Mouse (Mus musculus) cerebellum, postnatal 25 days (tissue): ENCODE measurements at regions not wholly inside any gene's neighbourhood (a gene's known extent, or its start where the extent isn't known, plus 50 kb on each side); places are given as distances from the start of the nearest gene placed in this dataset.
A peak's percentile ranks its signal among the peaks of the same experiment; 100 is the strongest.
"Not testable (repeated sequence)": the region's sequence is repeated elsewhere in the genome, so short reads cannot be mapped to it uniquely, and the experiment has no call there.

Experiments used
- DNase-seq, 2 experiments: peaks; one replicate each; pipeline ENCODE4 v3.0.0; 2021; ENCODE audit warnings: mixed read lengths in 2 of 2

DNA sequence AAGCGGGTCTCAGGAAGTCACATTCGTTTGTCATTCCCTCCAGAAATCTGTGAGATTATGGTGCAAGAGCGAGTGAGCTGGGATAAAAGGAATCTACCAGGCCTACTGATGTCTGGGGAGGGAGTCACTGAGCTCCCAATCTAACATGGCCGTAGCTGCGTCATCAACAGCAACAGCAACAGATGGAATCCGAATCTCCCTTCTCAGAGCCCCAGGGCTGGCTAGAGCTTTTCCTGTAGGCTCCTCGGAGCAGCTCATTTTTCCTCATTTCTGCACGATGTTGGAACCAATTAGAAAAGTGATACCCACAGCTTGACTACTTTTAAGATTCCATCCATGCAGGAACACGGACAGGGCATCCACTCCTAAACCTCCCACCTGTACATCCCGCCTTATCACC lies 243.7 kb upstream of the Pbx1 start:
- DNase-seq: no peak

DNA sequence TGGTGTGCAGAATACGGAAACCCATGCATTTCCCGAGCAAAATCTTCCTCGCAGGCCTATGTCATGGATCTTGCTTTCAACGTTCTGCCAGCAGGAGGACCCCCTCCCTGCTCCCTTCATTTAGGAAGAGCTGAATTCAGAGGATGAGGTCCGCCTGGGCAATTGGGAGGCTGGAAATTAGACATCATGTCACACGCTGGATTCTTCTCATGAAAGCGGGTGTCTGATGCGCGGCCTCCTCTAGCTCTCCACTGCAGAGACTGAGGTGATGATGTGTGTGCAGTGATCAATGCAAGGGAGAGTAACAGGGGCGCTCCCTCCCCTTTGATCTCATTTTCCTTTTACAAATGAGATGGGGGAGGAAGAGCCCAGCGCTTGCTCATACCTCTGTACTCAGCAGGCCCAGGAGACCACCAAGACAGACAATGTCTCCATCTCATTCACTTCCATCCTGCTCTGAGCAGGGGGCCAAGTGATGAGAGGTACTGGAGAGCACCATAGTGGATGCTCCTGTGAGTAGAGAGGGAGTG lies 230.8 kb upstream of the Pbx1 start:
- DNase-seq: no peak

DNA sequence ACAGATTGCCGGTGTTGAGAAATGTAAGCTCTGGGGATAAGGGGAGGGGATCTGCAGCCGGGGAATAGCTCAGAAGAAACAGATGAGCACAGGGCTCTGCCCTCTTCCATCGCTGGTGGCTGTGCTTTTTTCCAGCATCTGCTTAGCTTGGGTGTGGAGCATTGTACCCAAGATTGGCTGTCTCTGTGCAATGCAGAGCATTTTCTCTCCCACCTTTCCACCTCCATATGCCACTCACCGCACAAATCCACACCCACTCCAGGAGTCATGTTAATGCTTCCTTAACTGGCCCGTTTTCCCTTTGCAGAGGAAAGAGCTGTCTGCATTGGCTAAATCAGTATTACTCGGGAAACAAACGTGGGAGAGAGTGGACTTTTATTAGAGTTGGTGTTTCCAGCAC lies 228.9 kb upstream of the Pbx1 start:
- DNase-seq: no peak

DNA sequence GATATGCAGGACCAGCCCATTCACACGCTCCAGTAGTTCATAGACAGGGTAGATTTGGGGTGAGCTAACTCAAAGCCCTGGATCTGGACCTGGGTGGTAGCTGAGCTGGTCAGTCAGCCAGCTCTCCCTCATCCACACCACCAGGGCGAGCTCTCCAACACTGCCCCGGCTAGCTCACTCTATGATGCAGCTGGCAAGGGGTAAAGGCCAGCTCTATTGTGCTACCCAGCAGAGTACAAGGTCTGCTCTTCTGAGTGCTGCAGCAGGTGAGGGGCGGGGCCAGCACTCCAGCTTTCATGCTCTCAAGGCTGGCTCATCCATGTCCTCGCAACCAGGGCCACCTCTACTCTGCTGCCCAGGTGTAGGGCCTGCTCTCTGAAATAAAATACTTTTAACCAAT lies 227.5 kb upstream of the Pbx1 start:
- DNase-seq: no peak

DNA sequence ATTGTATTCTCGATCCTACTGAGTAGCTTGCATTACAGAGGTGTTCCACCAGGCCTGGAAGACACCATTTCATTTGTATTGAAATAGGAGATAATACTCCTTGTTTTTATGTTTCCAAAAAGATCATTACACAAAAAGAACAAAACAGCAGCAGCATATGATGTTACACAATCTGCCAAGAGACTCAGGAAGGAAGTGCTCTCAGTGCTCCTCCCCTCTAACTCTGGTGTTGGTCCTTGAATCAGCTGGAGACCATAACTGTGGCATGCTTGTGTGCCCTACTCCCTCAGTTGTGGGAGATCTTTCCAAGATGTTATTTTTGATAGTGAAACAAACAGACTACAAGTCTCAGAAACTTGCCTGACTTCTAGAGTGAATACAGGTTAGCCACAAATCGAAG lies 200.8 kb upstream of the Pbx1 start:
- DNase-seq: no peak

DNA sequence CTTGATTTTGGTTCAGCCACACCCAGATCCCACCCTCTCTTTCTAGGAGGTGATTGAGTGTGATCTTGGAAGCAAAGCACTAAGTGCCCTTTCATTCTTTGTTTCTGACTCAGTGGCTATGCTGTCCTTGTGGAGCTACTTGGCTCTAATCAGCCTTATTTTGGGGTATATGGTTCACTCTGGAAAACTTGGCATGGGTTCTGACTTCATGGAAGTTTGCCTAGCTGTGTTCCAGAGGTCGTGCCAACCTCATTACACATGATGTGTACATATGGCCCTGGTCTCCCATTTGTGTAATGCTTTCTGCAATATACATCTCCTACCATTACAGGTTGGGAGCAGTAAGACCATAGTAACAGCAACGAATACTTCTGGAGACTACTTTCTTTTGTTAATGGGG lies 199.9 kb upstream of the Pbx1 start:
- no peak for DNase-seq

DNA sequence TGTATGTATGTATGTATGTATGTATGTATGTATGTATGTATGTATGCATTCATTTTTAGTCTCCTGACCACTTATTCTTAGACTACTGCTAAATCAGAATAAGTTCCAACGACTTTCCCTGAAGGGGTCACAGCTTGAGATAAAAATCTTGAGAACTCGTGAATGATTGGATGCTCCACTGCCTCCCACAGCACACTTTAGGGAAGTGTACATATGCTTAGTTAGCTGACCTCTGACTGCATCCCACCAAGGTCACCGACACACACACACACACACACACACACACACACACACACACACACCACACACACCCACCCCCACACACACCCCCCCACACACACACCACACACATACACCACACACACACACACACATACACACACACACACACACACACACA lies 169.9 kb upstream of the Pbx1 start:
- DNase-seq: not testable (repeated sequence)

DNA sequence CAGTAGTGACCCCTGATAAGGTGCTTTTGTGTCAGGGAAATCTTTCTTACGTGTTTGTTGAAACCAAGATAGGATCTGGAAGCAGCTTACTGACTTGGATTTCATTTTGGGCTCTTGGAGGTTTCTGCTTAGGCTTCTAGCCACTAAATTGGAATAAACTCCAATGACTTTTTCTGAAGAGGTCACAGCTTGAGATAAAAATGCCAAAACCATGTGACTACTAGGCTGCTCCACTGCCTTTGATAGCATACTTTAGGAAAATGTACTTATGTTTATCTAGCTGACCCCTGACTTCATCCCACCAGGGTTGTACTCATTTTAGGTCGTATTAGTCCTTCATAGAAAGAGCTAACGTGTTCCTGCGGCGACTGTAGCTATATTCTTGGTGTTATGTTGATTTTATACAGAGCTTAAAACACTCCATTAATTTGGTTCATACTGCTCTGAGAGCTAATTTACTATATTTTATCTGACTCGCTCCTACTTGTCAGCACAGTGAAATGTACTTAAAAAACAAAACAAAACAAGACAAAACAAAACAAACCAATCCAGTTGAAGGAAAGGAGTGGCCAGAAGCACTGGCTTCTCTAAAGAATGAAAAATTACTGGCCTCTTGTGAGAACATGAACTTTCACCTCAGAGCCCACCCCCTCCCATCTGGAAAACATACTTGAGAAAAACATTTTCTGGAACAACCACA lies 168.5 kb upstream of the Pbx1 start:
- DNase-seq: no peak

DNA sequence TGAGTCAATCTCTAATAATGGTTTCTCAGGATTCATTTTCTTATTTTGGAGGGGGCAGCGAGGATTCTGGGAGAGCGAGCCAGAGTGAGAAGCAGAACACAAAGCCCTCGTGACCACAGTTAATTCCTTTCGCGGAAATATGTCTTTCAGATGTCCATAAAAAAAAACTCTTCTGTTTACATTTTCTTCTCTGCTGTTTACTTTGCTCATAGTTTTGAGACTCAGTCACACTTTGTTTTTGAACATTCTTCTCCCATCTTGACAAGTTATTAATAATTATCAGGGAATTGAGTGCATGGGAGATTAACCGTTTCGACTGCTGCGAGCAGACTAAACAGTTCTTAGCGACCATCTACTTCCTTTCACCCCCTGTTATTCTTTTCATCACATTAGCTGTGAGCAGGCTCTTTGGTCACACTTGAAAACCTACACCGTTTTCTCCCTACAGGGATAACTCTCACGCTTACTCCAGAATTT lies 166.2 kb upstream of the Pbx1 start:
- no peak for DNase-seq

DNA sequence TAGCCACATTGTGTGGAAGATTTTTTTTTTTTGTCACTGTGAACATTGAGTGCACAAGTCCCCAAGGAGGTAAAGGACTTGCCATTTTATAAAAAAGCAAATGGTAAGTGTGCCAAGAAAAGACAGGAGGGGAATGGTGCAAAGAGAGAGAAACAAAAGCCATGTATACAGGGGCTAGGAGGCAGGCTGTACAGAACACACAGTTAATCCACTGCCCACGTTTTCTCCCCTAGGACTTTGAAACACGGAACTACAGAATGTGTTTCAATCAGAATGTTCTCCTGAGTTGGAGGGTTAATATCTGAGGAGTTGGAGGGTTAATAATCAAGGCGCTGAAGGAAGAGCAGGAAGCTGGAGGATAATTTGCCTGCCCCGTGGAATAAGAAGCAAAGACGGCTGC lies 165.4 kb upstream of the Pbx1 start:
- no peak for DNase-seq

DNA sequence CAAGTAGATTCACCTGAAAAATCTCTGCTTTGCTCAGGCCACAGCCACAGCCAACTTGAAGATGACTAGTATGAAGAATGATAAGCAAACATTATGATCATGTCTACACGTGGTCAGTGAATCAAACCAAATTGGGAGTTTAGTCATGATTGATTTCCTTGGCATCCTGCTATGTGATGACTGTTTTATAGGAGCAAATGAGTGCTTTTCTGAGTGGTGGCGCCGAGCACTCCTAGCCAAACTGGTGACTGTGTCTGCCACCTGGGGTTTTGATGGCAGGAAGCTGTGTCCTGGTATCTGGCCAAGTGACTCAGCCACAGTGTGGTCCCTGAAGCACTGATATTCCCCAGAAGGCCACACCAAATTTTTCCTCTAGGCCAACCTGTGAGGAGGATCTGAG lies 152.1 kb upstream of the Pbx1 start:
- peak; percentile 20 to 50 for DNase-seq

DNA sequence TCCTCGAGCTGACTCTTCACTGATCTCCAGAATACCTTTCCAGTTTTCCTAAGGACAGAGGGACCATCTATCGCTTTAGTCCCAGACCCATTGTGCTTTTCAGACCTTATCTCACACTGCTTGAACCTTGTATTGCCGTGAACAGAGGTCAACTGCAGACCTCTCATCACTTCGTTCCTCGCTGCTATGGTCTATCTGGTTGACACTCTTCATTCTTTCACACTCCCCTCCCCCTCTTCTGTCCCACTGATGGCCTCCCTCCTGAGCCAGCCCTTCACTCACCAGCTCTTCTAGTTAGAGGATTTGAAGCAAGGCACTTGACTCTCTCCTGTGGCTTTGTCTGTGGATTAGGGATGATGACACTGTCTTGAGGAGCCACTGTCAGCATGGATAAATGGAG lies 150.4 kb upstream of the Pbx1 start:
- DNase-seq: no peak

DNA sequence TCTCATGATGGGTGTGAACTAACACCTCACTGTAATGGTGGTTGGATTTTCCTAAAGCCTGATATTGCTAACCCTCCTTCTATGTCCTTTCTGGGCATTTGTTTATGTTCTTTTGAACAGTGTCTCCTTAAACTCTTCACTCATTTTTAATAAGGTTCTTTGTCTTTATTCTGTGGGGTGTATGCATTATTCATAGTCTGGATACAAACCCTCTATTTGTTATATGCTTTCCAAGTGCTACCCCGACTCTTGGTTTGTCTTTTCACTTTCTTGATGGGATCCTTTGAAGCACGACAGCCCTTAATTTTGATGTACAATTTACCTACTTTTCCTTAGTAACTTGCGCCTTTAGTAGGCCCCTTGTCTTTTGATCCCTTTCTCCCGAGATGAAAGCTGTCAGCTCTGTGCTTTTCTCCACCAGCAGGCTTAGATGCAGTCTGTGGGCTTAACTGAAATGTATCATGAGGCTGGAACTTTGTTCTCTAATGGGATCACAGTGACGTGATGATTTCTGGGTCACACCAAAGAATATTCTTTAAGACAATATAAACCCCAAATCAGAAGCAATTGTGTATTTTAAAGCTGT lies 138.0 kb upstream of the Pbx1 start:
- DNase-seq: no peak

DNA sequence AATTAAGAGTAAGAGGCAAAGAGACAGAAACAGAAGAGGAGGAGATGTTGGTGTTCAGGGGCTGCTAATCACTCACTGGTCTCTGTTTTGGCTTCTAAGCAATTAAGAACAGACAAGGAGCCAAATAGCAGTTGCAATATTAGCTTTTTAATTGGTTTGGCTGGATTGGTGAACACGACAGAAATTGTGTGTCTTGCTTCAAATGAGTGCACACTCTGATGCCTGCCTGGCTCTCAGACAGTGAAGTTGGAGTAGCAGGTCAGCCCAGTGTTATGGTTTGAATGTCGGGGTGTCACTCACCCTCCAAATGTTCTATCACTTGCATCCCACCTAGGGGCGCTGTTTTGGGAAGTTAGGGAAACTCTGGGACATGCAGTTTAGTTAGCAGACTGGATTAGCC lies 120.3 kb upstream of the Pbx1 start:
- DNase-seq: no peak

DNA sequence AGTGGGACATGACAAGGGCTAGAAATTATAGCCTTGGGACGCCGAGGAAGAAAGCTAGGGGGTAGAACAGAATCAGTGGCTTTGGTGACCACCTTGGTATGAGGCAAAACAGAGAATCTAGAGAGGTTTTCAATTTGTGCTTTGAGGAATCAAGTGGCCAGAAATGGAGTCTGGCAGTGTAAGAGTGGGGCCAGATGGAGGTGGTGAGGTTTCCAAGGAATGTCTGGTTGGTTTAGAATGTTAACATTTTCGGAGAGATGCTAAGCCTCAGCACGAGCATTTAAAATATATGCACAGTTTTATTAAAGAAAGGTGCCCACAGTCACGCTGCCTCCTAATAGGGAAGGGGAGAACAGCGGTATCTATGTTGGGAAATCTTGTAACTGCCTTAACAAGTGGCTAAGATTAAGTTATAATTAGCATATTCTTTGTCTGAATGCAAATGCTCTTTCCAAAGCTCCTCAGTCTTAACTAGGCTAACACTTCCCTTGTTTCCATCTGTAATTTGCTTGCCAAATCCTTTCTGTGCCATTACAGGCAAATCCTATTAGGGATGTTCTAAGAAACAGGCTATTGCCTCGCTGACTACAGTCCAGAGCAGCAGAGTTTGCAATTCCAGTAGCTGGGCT lies 117.9 kb upstream of the Pbx1 start:
- no peak for DNase-seq

DNA sequence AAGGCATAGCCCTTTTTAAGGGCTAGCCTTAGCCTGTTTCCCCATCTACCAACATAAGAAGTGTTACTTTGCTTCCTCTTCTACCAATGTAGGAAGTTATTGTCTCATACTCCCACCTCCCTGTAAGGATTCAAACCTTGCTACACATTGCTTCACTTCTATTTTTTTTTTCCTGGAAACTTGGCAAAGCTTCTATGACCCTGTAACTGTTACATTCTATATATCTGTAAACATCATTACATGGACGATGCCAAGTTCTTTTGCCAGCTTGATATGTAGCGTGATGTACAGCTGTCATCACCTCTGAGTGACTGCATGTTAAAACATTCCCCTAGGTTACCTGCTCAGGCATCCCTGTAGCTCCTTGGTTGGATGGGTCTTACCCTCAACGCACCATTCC lies 114.1 kb upstream of the Pbx1 start:
- DNase-seq: no peak

DNA sequence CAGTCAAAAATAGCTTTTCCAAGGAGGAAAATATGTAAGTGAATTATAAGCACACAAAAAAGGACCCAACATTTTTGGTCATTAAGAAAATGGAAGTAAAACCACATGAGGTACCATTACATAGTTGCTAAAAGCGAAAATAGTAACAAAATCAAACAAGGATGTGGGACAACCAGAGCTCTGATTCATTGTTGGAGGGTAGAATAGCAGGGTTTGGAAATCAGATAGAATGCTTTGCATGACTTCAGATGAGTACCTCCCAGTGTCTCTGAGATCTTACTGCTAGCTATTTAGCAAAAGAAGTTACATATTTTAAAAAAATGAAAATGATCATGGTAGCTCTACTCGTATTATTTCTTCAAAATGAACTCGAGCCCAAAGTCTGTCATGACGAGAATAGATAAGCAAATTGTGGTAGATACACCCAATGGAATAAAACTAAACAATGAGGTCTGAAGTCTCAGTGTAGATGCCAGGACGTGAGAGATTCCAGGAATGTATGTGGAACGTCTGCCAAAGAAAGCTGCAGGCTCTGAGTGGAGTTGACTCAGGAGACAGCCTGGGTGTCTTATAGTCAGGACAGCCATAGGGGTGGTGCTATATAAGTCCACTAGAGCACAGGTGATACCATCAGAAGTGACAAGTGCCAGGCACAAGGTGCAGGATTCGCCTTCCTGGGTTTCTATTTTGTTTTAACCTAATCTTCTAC lies 113.2 kb upstream of the Pbx1 start:
- DNase-seq: no peak

DNA sequence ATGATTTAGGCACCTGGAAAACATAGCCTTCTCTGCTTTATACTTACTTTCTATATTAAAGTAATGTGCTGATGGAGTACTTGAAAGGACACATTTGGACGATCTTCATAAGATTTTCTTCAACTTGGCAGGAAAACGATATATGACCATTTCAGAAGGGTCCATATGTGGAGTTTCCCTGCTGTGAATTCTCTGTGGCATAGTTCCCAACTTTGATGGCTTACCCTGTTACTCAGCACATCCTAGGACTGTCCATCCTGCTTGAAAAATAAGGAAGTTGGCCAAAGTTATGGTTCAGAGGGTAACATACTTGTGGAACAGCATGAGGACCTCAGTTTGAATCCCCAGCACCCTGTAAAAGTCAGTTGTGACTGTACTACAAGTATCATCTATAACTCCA lies 109.2 kb upstream of the Pbx1 start:
- DNase-seq: no peak

DNA sequence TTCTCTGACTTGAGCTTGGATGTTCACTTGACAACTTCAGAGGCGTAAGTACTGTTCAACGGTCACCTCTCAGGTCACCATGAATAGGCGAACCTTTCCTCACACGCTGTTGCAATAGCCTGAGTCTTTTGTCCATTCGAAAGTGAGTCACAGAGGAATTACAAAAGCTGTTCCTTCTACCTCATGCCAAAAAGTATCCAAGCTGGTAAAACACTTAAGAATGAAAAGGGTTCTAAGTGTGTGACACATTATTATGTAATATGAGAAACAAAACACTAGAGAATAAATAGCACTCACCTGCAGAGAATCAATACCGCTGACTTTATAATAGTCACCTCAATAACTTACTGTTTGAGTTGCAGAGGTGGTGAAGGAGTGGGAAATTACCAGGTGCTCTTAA lies 86.0 kb upstream of the Pbx1 start:
- no peak for DNase-seq

DNA sequence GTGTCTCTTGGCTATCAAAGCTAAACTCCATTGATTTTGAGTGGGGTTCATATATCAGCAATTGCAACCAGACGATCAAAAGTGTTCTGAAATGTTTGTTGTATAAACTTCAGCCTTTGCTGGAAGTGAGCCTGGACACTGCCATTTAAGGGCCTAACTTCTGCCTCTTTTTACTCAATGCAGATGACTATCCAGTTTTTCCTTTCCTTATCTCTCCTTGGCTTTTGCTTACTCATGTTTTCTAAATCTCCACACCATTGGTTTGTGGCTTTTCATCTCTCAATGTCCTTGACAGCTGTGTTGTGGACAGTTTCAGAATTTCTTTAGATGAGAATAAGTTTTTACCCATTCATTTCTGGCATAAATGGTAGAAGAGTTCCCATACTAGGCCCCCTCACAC lies 74.3 kb upstream of the Pbx1 start:
- DNase-seq: no peak

DNA sequence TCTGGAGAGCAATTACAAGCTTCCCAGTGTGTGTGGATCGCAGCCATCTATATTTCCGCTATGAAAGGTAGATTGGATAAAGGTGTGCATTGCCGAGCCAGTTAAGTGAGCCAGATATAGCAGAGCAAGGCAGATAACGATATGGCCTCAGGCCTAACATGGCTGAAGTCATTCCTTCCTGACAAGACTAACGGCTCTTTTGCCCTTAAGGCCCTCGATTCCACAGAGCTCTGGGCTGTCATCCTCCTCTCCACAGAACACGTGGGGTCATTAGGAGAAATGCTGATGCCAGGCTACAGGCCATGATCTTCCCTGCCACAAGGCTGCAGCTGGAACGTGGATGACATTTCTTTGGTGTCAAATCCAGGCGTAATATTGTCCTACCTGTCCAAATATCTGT lies 72.7 kb upstream of the Pbx1 start:
- DNase-seq: no peak

DNA sequence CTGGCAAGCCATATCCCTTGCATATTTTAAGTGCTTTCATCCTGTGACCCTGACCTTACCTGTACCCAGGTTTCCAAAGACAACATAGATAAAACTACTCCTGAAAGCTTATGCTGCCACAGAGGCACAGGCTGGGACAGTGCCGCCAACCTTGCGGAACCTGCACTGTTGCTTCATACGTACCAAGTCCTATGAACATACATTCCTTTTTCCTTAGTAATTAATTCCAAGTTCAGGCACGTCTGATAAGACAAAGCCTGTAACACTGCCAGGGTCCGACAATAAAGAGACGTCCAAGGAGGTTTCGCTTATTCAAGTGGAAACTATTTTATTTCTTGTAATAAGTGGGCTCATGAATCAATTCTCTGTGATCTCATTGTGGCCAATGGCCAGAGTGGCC lies 70.2 kb upstream of the Pbx1 start:
- DNase-seq: no peak

DNA sequence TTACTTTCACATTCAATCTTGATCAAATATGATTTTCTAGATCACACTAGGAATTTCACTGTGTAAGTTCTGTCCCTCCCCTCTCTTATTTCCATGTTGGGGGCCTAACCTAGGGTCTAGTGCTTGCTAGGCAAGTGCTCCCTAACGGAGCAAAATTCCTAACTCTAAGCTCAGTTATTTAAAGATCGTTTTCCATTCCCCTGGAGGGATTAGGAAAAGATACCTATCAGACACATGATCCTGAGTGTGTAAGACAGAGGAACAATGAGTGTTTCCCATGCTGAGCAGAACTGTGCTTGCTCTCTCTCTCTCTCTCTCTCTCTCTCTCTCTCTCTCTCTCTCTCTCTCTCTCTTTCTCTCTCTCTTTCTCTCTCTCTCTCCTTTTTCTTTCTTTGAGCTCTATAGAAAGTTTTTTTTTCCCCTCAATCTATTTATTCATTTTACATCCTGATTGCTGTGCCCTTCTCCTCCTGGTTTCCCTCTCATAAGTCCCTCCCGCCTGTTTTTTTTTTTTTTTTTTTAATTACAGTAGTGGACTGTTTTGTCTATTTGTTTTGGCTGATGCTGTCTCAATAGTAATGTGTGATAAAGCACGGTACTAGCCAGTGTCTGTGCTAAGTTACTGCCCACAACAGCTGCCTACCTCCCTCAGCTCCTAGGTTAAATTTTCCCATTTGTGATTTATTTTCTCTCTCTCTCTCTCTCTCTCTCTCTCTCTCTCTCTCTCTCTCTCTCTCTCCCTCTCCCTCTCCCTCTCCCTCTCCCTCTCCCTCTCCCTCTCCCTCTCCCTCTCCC lies 69.5 kb upstream of the Pbx1 start:
- no peak for DNase-seq
